Mouse (Mus musculus) intestine, embryonic 14.5 days (tissue): ENCODE measurements at regions not wholly inside any gene's neighbourhood (a gene's known extent, or its start where the extent isn't known, plus 50 kb on each side); places are given as distances from the start of the nearest gene placed in this dataset.

Source experiments
- ATAC-seq: fragments of 200-750 bp; cut with Nextera tagmentation; replicated peaks from 2 replicates; pipeline ENCODE4 v1.8.0; 2017; ENCODE audit warnings: low read depth, moderate number of reproducible peaks, moderate TSS enrichment, moderate library complexity; ENCODE audit not compliant: low FRiP score, low TSS enrichment
- DNase-seq: peaks from one replicate; pipeline ENCODE4 v3.0.0-alpha.2; 2018; ENCODE audit warnings: low spot score
- H3K27ac ChIP-seq: fragments of 300-500 bp; sonication (generic); 2 replicates; pipeline ENCODE4 v1.5.1; 2014; ENCODE audit warnings: low read depth, mild to moderate bottlenecking, control low read depth
- H3K27me3 ChIP-seq: fragments of 300-500 bp; sonication (generic); replicated peaks from 2 replicates; pipeline ENCODE4 v1.6.1; 2014; ENCODE audit warnings: low read length, control low read depth; ENCODE audit not compliant: control insufficient read depth, insufficient read depth
- H3K36me3 ChIP-seq: fragments of 300-500 bp; sonication (generic); 2 replicates; pipeline ENCODE4 v1.6.1; 2014; ENCODE audit warnings: low read length, control low read depth; ENCODE audit not compliant: control insufficient read depth, insufficient read depth
- H3K4me1 ChIP-seq: fragments of 300-500 bp; sonication (generic); replicated peaks from 2 replicates; pipeline ENCODE4 v1.6.1; 2014; ENCODE audit warnings: low read length, control low read depth, mixed read lengths; ENCODE audit not compliant: control insufficient read depth, insufficient read depth
- H3K4me2 ChIP-seq: fragments of 300-500 bp; sonication (generic); 2 replicates; pipeline ENCODE4 v1.6.1; 2014; ENCODE audit warnings: low read length
- H3K4me3 ChIP-seq: fragments of 300-500 bp; sonication (generic); 2 replicates; pipeline ENCODE4 v1.5.1; 2014; ENCODE audit warnings: low read depth, low read length, control low read depth, mixed read lengths
- H3K9ac ChIP-seq: fragments of 300-500 bp; sonication (generic); 2 replicates; pipeline ENCODE4 v1.6.1; 2014; ENCODE audit warnings: mild to moderate bottlenecking, low read length
- H3K9me3 ChIP-seq: fragments of 300-500 bp; sonication (generic); 2 replicates; pipeline ENCODE4 v1.6.1; 2016; ENCODE audit warnings: low read length, control low read depth; ENCODE audit not compliant: control insufficient read depth
- WGBS: fragments of 180-500 bp; shearing (Covaris S2); extraction: QIAGEN DNeasy Blood & Tissue Kit; methylation state at CpG from one replicate; pipeline ENCODE4 v1.1.7; 2014; 5-methylcytosine and 5-hydroxymethylcytosine counted together

DNA sequence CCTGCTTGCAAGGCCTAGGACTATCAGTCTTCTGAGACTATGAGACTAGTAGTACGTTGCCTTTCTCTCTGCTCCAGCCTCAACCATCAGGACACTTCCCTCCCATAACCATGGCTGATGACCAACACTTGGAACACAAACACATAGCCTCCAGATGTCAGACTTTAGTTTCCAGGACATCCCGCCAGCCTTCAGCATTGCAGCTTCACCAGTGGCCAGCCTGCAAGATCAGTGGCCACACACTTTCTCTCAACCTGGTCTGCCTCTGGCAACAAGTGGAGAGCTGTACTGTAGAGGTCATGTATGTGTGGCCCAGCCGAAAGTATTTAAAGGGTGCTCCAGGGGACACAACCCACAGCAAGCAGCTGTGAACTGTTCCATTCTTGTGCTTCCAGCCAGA lies 124.8 kb upstream of the Habp2 start:
- WGBS: 90% methylated on average over 3 of the region's 3 CpGs
- no peak for ATAC-seq
- H3K4me1 ChIP-seq: no peaks in the 10 kb centered on the region
- no peak overlapping the region for H3K4me3 ChIP-seq
- H3K9ac ChIP-seq: no peak overlapping the region
- DNase-seq: no peak
- no peaks in the 10 kb centered on the region for H3K27me3 ChIP-seq
- no peak overlapping the region for H3K4me2 ChIP-seq
- no peaks in the 10 kb centered on the region for H3K36me3 ChIP-seq
- no peaks in the 10 kb centered on the region for H3K9me3 ChIP-seq
- H3K27ac ChIP-seq: no peak overlapping the region

- Histone ChIP-seq H3K27me3 (no peaks in the 10 kb centered on the region), H3K4me3 (no peak overlapping the region), H3K4me2 (no peak overlapping the region), H3K9me3 (0 out of 2 replicates have a peak, but pooled peaks cover 4% of the 10 kb centered on the region), H3K9ac (no peak overlapping the region), H3K4me1 (no peaks in the 10 kb centered on the region), H3K36me3 (no peaks in the 10 kb centered on the region), H3K27ac (no peak overlapping the region)
- DNase-seq (no peak), ATAC-seq (no peak)
- WGBS: 69% methylated on average over 5 of the region's 5 CpGs
Observed at GRCm38 (mm10) chr19:56169133-56169997, 117.6 kb upstream of the Habp2 start.

GRCm38 (mm10) chr19:56169998-56170274 lies 117.0 kb upstream of the Habp2 start:
- no peak overlapping the region for H3K4me2 ChIP-seq
- DNase-seq (no peak), ATAC-seq (no peak)
- H3K27ac ChIP-seq: no peak overlapping the region
- no peak overlapping the region for H3K9ac ChIP-seq
- 0 out of 2 replicates have a peak, but pooled peaks cover 4% of the 10 kb centered on the region for H3K9me3 ChIP-seq
- no peaks in the 10 kb centered on the region for H3K36me3 ChIP-seq
- no peak overlapping the region for H3K4me3 ChIP-seq
- WGBS: 72% methylated on average over 4 of the region's 4 CpGs
- H3K4me1 ChIP-seq: no peaks in the 10 kb centered on the region
- no peaks in the 10 kb centered on the region for H3K27me3 ChIP-seq

- DNase-seq (no peak), ATAC-seq (no peak)
- no peak overlapping the region for H3K4me2 ChIP-seq
- peaks cover 8% of the 10 kb centered on the region; the same call in 1 of the 2 replicates for H3K4me1 ChIP-seq
- H3K9me3 ChIP-seq: 0 out of 2 replicates have a peak, but pooled peaks cover 4% of the 10 kb centered on the region
- 70% methylated on average over 5 of the region's 5 CpGs for WGBS
- H3K36me3 ChIP-seq: no peaks in the 10 kb centered on the region
- no peak overlapping the region for H3K27ac ChIP-seq
- no peaks in the 10 kb centered on the region for H3K27me3 ChIP-seq
- H3K9ac ChIP-seq: no peak overlapping the region
- H3K4me3 ChIP-seq: no peak overlapping the region
Observed at GRCm38 (mm10) chr19:56172454-56172853, 114.5 kb upstream of the Habp2 start.

- H3K27ac ChIP-seq: no peak overlapping the region
- H3K4me2 ChIP-seq: no peak overlapping the region
- H3K27me3 ChIP-seq: no peaks in the 10 kb centered on the region
- H3K36me3 ChIP-seq: no peaks in the 10 kb centered on the region
- H3K9ac ChIP-seq: no peak overlapping the region
- no peak for ATAC-seq
- no peak for DNase-seq
- H3K4me1 ChIP-seq: peaks cover 8% of the 10 kb centered on the region; the same call in 1 of the 2 replicates
- 89% methylated on average over 8 of the region's 8 CpGs for WGBS
- H3K4me3 ChIP-seq: no peak overlapping the region
- no peaks in the 10 kb centered on the region for H3K9me3 ChIP-seq
Observed at GRCm38 (mm10) chr19:56176059-56176458, 110.9 kb upstream of the Habp2 start.

DNA sequence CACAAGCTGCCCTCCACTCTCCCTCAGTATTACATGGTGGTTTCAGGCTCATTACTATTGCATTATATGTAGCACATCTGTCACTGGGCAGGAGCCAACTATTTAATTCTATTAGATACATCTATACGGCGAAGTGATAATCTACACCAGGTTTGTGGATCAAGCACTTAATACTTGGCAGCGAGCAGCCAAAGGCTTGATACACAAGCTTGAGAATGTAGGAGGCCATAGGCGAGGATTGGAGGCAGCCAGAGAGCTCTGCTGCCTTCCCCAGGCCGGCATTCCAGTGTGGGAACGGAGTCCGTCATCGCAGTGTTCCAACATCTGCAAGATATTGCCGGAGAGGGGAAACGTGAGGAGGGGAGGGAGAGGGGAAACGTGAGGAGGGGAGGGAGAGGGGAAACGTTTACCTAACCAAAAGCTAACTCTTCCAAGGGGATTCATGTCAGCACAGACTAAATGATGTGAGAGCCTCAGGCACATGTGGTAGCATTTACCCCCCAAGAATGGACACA lies 109.6 kb upstream of the Habp2 start:
- Histone ChIP-seq H3K4me1 (peaks cover 8% of the 10 kb centered on the region; the same call in 1 of the 2 replicates), H3K9ac (no peak overlapping the region), H3K27ac (peak overlapping the region; percentile 35; the same call in 1 of the 2 replicates), H3K4me3 (no peak overlapping the region), H3K36me3 (no peaks in the 10 kb centered on the region), H3K4me2 (no peak overlapping the region), H3K27me3 (no peaks in the 10 kb centered on the region), H3K9me3 (no peaks in the 10 kb centered on the region)
- peak; percentile 36; the same call in 1 of the 2 replicates for ATAC-seq
- WGBS: 26% methylated on average over 12 of the region's 12 CpGs
- DNase-seq: peak; percentile 60

GRCm38 (mm10) chr19:56185756-56186155 lies 101.2 kb upstream of the Habp2 start:
- Histone ChIP-seq H3K9ac (no peak overlapping the region), H3K27me3 (no peaks in the 10 kb centered on the region), H3K4me1 (no peaks in the 10 kb centered on the region), H3K9me3 (no peaks in the 10 kb centered on the region), H3K4me2 (no peak overlapping the region), H3K36me3 (no peaks in the 10 kb centered on the region), H3K4me3 (no peak overlapping the region), H3K27ac (no peak overlapping the region)
- 59% methylated on average over 5 of the region's 5 CpGs for WGBS
- ATAC-seq (no peak), DNase-seq (no peak)

DNA sequence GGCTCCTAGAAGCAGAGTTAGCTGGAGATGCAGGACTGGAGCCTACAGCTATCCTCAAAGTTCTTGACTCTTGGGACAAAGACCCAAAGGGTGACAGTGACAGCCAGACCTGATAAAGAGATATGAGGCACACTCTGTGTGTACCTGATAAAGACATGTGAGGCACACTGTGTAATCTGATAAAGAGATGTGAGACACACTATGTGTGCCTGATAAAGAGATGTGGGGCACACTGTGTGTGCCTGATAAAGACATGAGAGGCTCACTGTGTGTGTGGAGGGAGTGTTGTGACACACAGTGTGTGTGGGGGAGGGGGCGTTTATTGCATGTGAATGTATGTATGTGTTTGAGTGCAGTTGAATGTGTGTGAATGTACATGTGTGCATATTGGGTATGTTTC lies 97.8 kb upstream of the Habp2 start:
- Histone ChIP-seq H3K4me3 (no peak overlapping the region), H3K4me1 (no peaks in the 10 kb centered on the region), H3K27ac (no peak overlapping the region), H3K36me3 (no peaks in the 10 kb centered on the region), H3K9ac (no peak overlapping the region), H3K4me2 (no peak overlapping the region), H3K27me3 (no peaks in the 10 kb centered on the region), H3K9me3 (no peaks in the 10 kb centered on the region)
- WGBS: 95% methylated on average over 1 of the region's 1 CpGs
- DNase-seq: no peak
- ATAC-seq: no peak

GRCm38 (mm10) chr19:56190222-56190621 lies 96.7 kb upstream of the Habp2 start:
- Histone ChIP-seq H3K4me1 (no peaks in the 10 kb centered on the region), H3K36me3 (no peaks in the 10 kb centered on the region), H3K27ac (no peak overlapping the region), H3K4me2 (no peak overlapping the region), H3K9me3 (no peaks in the 10 kb centered on the region), H3K4me3 (no peak overlapping the region), H3K9ac (no peak overlapping the region), H3K27me3 (no peaks in the 10 kb centered on the region)
- DNase-seq: no peak
- 52% methylated on average over 3 of the region's 3 CpGs for WGBS
- no peak for ATAC-seq
